9 mouse cellular contexts compared by ENCODE assay signal in genomic region chr17:12367373-12367930, GRCm38 (mm10). TPM values are rescaled to one million over a fixed set of nuclear protein-coding genes. Genes with fewer than 3 reads are reported as not detected.
DNase-seq lines count a peak whose midpoint lies in the region; ATAC-seq lines count a peak whose summit lies in the region.
"Had no signal": no experiment of that assay in that cellular context is flagged by ENCODE, and none has a peak within 500 bp of the region (broad histone marks: within the 10 kb centered on the region; RNA-seq: fewer than 3 reads in every experiment).

No protein-coding gene starts in this region.

- 38% methylated on average over 5 of the region's 5 CpGs for WGBS in hindbrain, embryonic 12.5 days
- 35% methylated on average over 5 of the region's 5 CpGs for WGBS in lung, embryonic 16.5 days

- H3K27me3 ChIP-seq in hindbrain, embryonic 12.5 days = no peaks in the 10 kb centered on the region
- H3K27me3 ChIP-seq in lung, embryonic 16.5 days (ENCODE audit: control insufficient read depth, insufficient read depth, low read depth, low read length) = no peaks in the 10 kb centered on the region
- H3K27me3 ChIP-seq: heart, embryonic 13.5 days had no signal

- H3K36me3 ChIP-seq in hindbrain, embryonic 12.5 days = no peaks in the 10 kb centered on the region
- no peaks in the 10 kb centered on the region for H3K36me3 ChIP-seq in lung, embryonic 16.5 days (ENCODE audit: control insufficient read depth, insufficient read depth, low read length)
- H3K36me3 ChIP-seq: heart, embryonic 13.5 days had no signal

- H3K9ac ChIP-seq in hindbrain, embryonic 12.5 days = no peak overlapping the region
- H3K9ac ChIP-seq in lung, embryonic 16.5 days (ENCODE audit: low read length) = no peak overlapping the region
- H3K9ac ChIP-seq: heart, embryonic 13.5 days had no signal

- peak; percentile 84 for DNase-seq in NIH3T3 (ENCODE audit: low read depth)
- DNase-seq in cerebellum, adult 9-10 months = peak; percentile 55
- DNase-seq in frontal cortex, postnatal 14 days (ENCODE audit: low spot score in 2 of 2) = peak; percentile 23 to 54
- peak; percentile 42 for DNase-seq in layer of hippocampus, adult 9-11 months
- peak; percentile 61 for DNase-seq in ovary, postnatal 14 days (ENCODE audit: low spot score)
- DNase-seq in thymus, postnatal 14 days = peak; percentile 66

- H3K4me3 ChIP-seq in hindbrain, embryonic 12.5 days = no peak overlapping the region
- H3K4me3 ChIP-seq in lung, embryonic 16.5 days (ENCODE audit: low read length) = no peak overlapping the region
- H3K4me3 ChIP-seq: heart, embryonic 13.5 days had no signal

- H3K9me3 ChIP-seq in hindbrain, embryonic 12.5 days (replicated peaks) = no peaks in the 10 kb centered on the region
- H3K9me3 ChIP-seq in lung, embryonic 16.5 days (ENCODE audit: control insufficient read depth, low read length) = no peaks in the 10 kb centered on the region
- H3K9me3 ChIP-seq: heart, embryonic 13.5 days had no signal

- H3K4me1 ChIP-seq in hindbrain, embryonic 12.5 days = peaks cover 3% of the 10 kb centered on the region; the same call in 1 of the 2 replicates
- H3K4me1 ChIP-seq in lung, embryonic 16.5 days (replicated peaks; ENCODE audit: control insufficient read depth, insufficient read depth, low read length) = peaks cover 5% of the 10 kb centered on the region; the same call in 1 of the 2 replicates

- H3K27ac ChIP-seq in hindbrain, embryonic 12.5 days = no peak overlapping the region
- no peak overlapping the region for H3K27ac ChIP-seq in lung, embryonic 16.5 days (ENCODE audit: low read length)
- H3K27ac ChIP-seq: heart, embryonic 13.5 days had no signal

- H3K4me2 ChIP-seq in hindbrain, embryonic 12.5 days (replicated peaks) = no peak overlapping the region
- H3K4me2 ChIP-seq in lung, embryonic 16.5 days (ENCODE audit: low read depth, low read length) = no peak overlapping the region
- H3K4me2 ChIP-seq: heart, embryonic 13.5 days had no signal

- peak; percentile 49; the same call in 1 of the 2 replicates for ATAC-seq in hindbrain, embryonic 12.5 days (ENCODE audit: low FRiP score)
- peak; percentile 75 for ATAC-seq in lung, embryonic 16.5 days (ENCODE audit: low read depth)

RNA-seq across cellular contexts. Expression of gene Plg, which starts 11.0 kb away (rescaled TPM):
- polyA plus RNA-seq in hindbrain, embryonic 12.5 days (2016; fragmentation: Nextera tagmentation; extraction: Ambion mirVana) = not detected in 2 replicates
- polyA plus RNA-seq in lung, embryonic 16.5 days (2015; fragmentation: Nextera tagmentation; extraction: Ambion mirVana) = 0.50 and 6.1 TPM in 2 replicates

RNA-seq across cellular contexts. Expression of gene Map3k4, which starts 48.9 kb away (rescaled TPM):
- 47.8 and 60.3 TPM in 2 replicates for polyA plus RNA-seq in hindbrain, embryonic 12.5 days (2016; fragmentation: Nextera tagmentation; extraction: Ambion mirVana)
- polyA plus RNA-seq in lung, embryonic 16.5 days (2015; fragmentation: Nextera tagmentation; extraction: Ambion mirVana) = 29.1 and 33.8 TPM in 2 replicates
